Mouse (Mus musculus): ENCODE results near the gene Ntsr1. TPM values are rescaled to one million over a fixed set of nuclear protein-coding genes. Genes with fewer than 3 reads are reported as not detected.

Gene Ntsr1
- polyA plus RNA-seq, 1 experiment from 2014 or later = 2.0 TPM

GRCm38 (mm10) chr2:180563296-180563695 lies 63.5 kb downstream of the Ntsr1 start:
- WGBS = 49% methylated on average over 6 of the region's 6 CpGs
- Histone ChIP-seq H3K9ac (replicated peaks) (no peak overlapping the region), H3K4me2 (no peak overlapping the region), H3K36me3 (no peaks in the 10 kb centered on the region), H3K4me1 (peaks cover 13% of the 10 kb centered on the region; the same call in 1 of the 2 replicates), H3K9me3 (replicated peaks) (no peaks in the 10 kb centered on the region), H3K4me3 (replicated peaks) (no peak overlapping the region), H3K27me3 (replicated peaks) (no peaks in the 10 kb centered on the region; the same call in 1 of the 2 replicates), H3K27ac (replicated peaks) (peak overlapping the region; percentile 35; the same call in 1 of the 2 replicates)
- no peak for ATAC-seq (ENCODE audit: low FRiP score)

- Histone ChIP-seq H3K27me3 (replicated peaks) (no peaks in the 10 kb centered on the region; the same call in 1 of the 2 replicates), H3K9ac (replicated peaks) (no peak overlapping the region), H3K9me3 (replicated peaks) (no peaks in the 10 kb centered on the region), H3K36me3 (no peaks in the 10 kb centered on the region), H3K4me3 (replicated peaks) (no peak overlapping the region), H3K27ac (replicated peaks) (peak overlapping the region; percentile 35; the same call in 1 of the 2 replicates), H3K4me2 (no peak overlapping the region), H3K4me1 (peaks cover 15% of the 10 kb centered on the region)
- ATAC-seq (ENCODE audit: low FRiP score) = peak; percentile 65; the same call in 1 of the 2 replicates
- 19% methylated on average over 5 of the region's 5 CpGs for WGBS
These were observed 64.1 kb downstream of the Ntsr1 start for GRCm38 (mm10) chr2:180563841-180564240.

GRCm38 (mm10) chr2:180566240-180566913 lies 66.6 kb downstream of the Ntsr1 start:
- Histone ChIP-seq H3K4me1 (peaks cover 23% of the 10 kb centered on the region), H3K4me3 (replicated peaks) (no peak overlapping the region), H3K27me3 (replicated peaks) (no peaks in the 10 kb centered on the region; the same call in 1 of the 2 replicates), H3K9me3 (replicated peaks) (no peaks in the 10 kb centered on the region), H3K27ac (replicated peaks) (no peak overlapping the region), H3K9ac (replicated peaks) (no peak overlapping the region), H3K4me2 (no peak overlapping the region), H3K36me3 (no peaks in the 10 kb centered on the region)
- ATAC-seq (ENCODE audit: low FRiP score) = no peak
- 39% methylated on average over 13 of the region's 13 CpGs for WGBS

GRCm38 (mm10) chr2:180569028-180569643 lies 69.4 kb downstream of the Ntsr1 start:
- no peaks in the 10 kb centered on the region for H3K27me3 ChIP-seq (replicated peaks)
- no peaks in the 10 kb centered on the region for H3K36me3 ChIP-seq
- H3K4me1 ChIP-seq = peaks cover 12% of the 10 kb centered on the region
- 40% methylated on average over 3 of the region's 3 CpGs for WGBS
- H3K27ac ChIP-seq (replicated peaks) = no peak overlapping the region
- H3K9ac ChIP-seq (replicated peaks) = no peak overlapping the region
- ATAC-seq (ENCODE audit: low FRiP score) = no peak
- H3K4me2 ChIP-seq = no peak overlapping the region
- H3K4me3 ChIP-seq (replicated peaks) = no peak overlapping the region
- no peaks in the 10 kb centered on the region for H3K9me3 ChIP-seq (replicated peaks)

- H3K27me3 ChIP-seq (replicated peaks) = no peaks in the 10 kb centered on the region
- H3K4me2 ChIP-seq = no peak overlapping the region
- ATAC-seq (ENCODE audit: low FRiP score) = no peak
- H3K9ac ChIP-seq (replicated peaks) = no peak overlapping the region
- 0 out of 2 replicates have a peak, but pooled peaks cover 2% of the 10 kb centered on the region for H3K4me1 ChIP-seq
- H3K36me3 ChIP-seq = no peaks in the 10 kb centered on the region
- H3K9me3 ChIP-seq (replicated peaks) = no peaks in the 10 kb centered on the region
- no peak overlapping the region for H3K27ac ChIP-seq (replicated peaks)
- H3K4me3 ChIP-seq (replicated peaks) = no peak overlapping the region
- 43% methylated on average over 4 of the region's 4 CpGs for WGBS
These were observed 76.7 kb downstream of the Ntsr1 start for GRCm38 (mm10) chr2:180576482-180576881.

GRCm38 (mm10) chr2:180578686-180579085 lies 78.9 kb downstream of the Ntsr1 start:
- Histone ChIP-seq H3K9me3 (replicated peaks) (no peaks in the 10 kb centered on the region), H3K4me3 (replicated peaks) (no peak overlapping the region), H3K27ac (replicated peaks) (no peak overlapping the region), H3K9ac (replicated peaks) (no peak overlapping the region), H3K4me2 (no peak overlapping the region), H3K27me3 (replicated peaks) (no peaks in the 10 kb centered on the region), H3K4me1 (peaks cover 15% of the 10 kb centered on the region), H3K36me3 (no peaks in the 10 kb centered on the region)
- WGBS = 4% methylated on average over 3 of the region's 3 CpGs
- peak; percentile 35; the same call in 1 of the 2 replicates for ATAC-seq (ENCODE audit: low FRiP score)

- Histone ChIP-seq H3K27me3 (replicated peaks) (no peaks in the 10 kb centered on the region), H3K9me3 (replicated peaks) (no peaks in the 10 kb centered on the region), H3K9ac (replicated peaks) (no peak within 1 kb of the TSS), H3K4me3 (replicated peaks) (no peak within 1 kb of the TSS), H3K4me1 (peaks cover 32% of the 10 kb centered on the region), H3K4me2 (no peak within 1 kb of the TSS; the same call in 1 of the 2 replicates), H3K36me3 (peaks cover 15% of the 10 kb centered on the region), H3K27ac (replicated peaks) (no peak within 1 kb of the TSS; the same call in 1 of the 2 replicates)
- 62% methylated on average over 3 of the region's 3 CpGs for WGBS
- no peak for ATAC-seq (ENCODE audit: low FRiP score)
These were observed 81.2 kb downstream of the Ntsr1 start, which contains the start of gene Mrgbp for GRCm38 (mm10) chr2:180581002-180581401. Gene Mrgbp, plus strand, starts transcription at chr2:180581304.

- under 1% methylated on average over 57 of the region's 57 CpGs for whole genome bisulfite sequencing
- H3K4me3 ChIP-seq (replicated peaks) = peak overlapping the region; percentile 97
- no peaks in the 10 kb centered on the region for H3K27me3 ChIP-seq (replicated peaks)
- H3K36me3 ChIP-seq = peaks cover 21% of the 10 kb centered on the region
- peak overlapping the region; percentile 78 for H3K27ac ChIP-seq (replicated peaks)
- H3K9ac ChIP-seq (replicated peaks) = peak overlapping the region; percentile 99
- H3K9me3 ChIP-seq (replicated peaks) = no peaks in the 10 kb centered on the region
- ATAC-seq (ENCODE audit: low FRiP score) = peak; percentile 82
- H3K4me1 ChIP-seq = peaks cover 32% of the 10 kb centered on the region
- peak overlapping the region; percentile 85 for H3K4me2 ChIP-seq
These were observed 82.8 kb downstream of the Ntsr1 start for GRCm38 (mm10) chr2:180582481-180583153.

- 30% methylated on average over 7 of the region's 7 CpGs for WGBS
- peak overlapping the region; percentile 97 for H3K4me3 ChIP-seq (replicated peaks)
- 0 out of 2 replicates have a peak overlapping the region, but pooled peaks have one; percentile 78 for H3K27ac ChIP-seq (replicated peaks)
- peaks cover 32% of the 10 kb centered on the region for H3K4me1 ChIP-seq
- no peaks in the 10 kb centered on the region for H3K27me3 ChIP-seq (replicated peaks)
- ATAC-seq (ENCODE audit: low FRiP score) = peak; percentile 30; the same call in 1 of the 2 replicates
- H3K9me3 ChIP-seq (replicated peaks) = no peaks in the 10 kb centered on the region
- peaks cover 21% of the 10 kb centered on the region for H3K36me3 ChIP-seq
- H3K4me2 ChIP-seq = peak overlapping the region; percentile 85
- peak overlapping the region; percentile 99 for H3K9ac ChIP-seq (replicated peaks)
These were observed 83.4 kb downstream of the Ntsr1 start for GRCm38 (mm10) chr2:180583154-180583507.

GRCm38 (mm10) chr2:180588736-180589122 lies 89.0 kb downstream of the Ntsr1 start:
- 50% methylated on average over 6 of the region's 6 CpGs for whole genome bisulfite sequencing
- peak overlapping the region; percentile 96 for H3K9ac ChIP-seq (replicated peaks)
- peak overlapping the region; percentile 89 for H3K4me2 ChIP-seq
- peak overlapping the region; percentile 94 for H3K4me3 ChIP-seq (replicated peaks)
- ATAC-seq (ENCODE audit: low FRiP score) = peak; percentile 19
- peaks cover 38% of the 10 kb centered on the region for H3K4me1 ChIP-seq
- H3K27me3 ChIP-seq (replicated peaks) = no peaks in the 10 kb centered on the region
- peaks cover 50% of the 10 kb centered on the region for H3K36me3 ChIP-seq
- peak overlapping the region; percentile 95 for H3K27ac ChIP-seq (replicated peaks)
- no peaks in the 10 kb centered on the region for H3K9me3 ChIP-seq (replicated peaks)

- peaks cover 55% of the 10 kb centered on the region for H3K36me3 ChIP-seq
- H3K9ac ChIP-seq (replicated peaks) = peak within 1 kb of the TSS; percentile 96
- H3K4me1 ChIP-seq = peaks cover 33% of the 10 kb centered on the region
- under 1% methylated on average over 62 of the region's 67 CpGs for WGBS
- no peaks in the 10 kb centered on the region for H3K9me3 ChIP-seq (replicated peaks)
- H3K4me3 ChIP-seq (replicated peaks) = peak within 1 kb of the TSS; percentile 94
- no peaks in the 10 kb centered on the region for H3K27me3 ChIP-seq (replicated peaks)
- H3K27ac ChIP-seq (replicated peaks) = peak within 1 kb of the TSS; percentile 95
- peak; percentile 91 for ATAC-seq (ENCODE audit: low FRiP score)
- H3K4me2 ChIP-seq = peak within 1 kb of the TSS; percentile 89
These were observed 89.5 kb downstream of the Ntsr1 start, which contains the start of gene Ogfr for GRCm38 (mm10) chr2:180589123-180589831. Gene Ogfr, plus strand, starts transcription at chr2:180589245.

All from neural tube, embryonic 15.5 days (tissue).